Mouse (Mus musculus) E14TG2a.4 (cell line): Measurements from ENCODE around the gene Nek7.

Source experiments
- H3K27me3 ChIP-seq: 2 replicates; pipeline ENCODE4 v1.6.1; 2014; ENCODE audit warnings: low read length, control low read depth; ENCODE audit not compliant: insufficient read depth
- H3K36me3 ChIP-seq: 2 replicates; pipeline ENCODE4 v1.6.1; 2014; ENCODE audit warnings: low read length, control low read depth; ENCODE audit not compliant: insufficient read depth
- H3K4me1 ChIP-seq: replicated peaks from 2 replicates; pipeline ENCODE4 v1.6.1; 2014; ENCODE audit warnings: low read depth, low read length, control low read depth
- H3K4me3 ChIP-seq: replicated peaks from 2 replicates; pipeline ENCODE4 v1.5.1; 2014; ENCODE audit warnings: mild to moderate bottlenecking, low read length
- H3K9me3 ChIP-seq: 2 replicates; pipeline ENCODE4 v1.6.1; 2014; ENCODE audit warnings: low read length, control low read depth
- CTCF ChIP-seq: conservative IDR thresholded peaks from 2 replicates; pipeline ENCODE4 v1.5.1; 2014; ENCODE audit warnings: low read length
- NANOG ChIP-seq: IDR thresholded peaks from 2 replicates; pipeline ENCODE4 v1.6.1; 2014; ENCODE audit warnings: borderline replicate concordance, low read length, mixed read lengths
- POU5F1 ChIP-seq: IDR thresholded peaks from 2 replicates; pipeline ENCODE4 v1.6.1; 2014; ENCODE audit warnings: low read length, borderline replicate concordance

Gene Nek7

GRCm38 (mm10) chr1:138619996-138620461 is at the start of gene Nek7:
Gene Nek7 (minus strand): TSS chr1:138620141.
- Histone ChIP-seq H3K4me3 (peak within 1 kb of the TSS; percentile 92), H3K4me1 (peaks cover 29% of the 10 kb centered on the region), H3K36me3 (no peaks in the 10 kb centered on the region), H3K27me3 (no peaks in the 10 kb centered on the region), H3K9me3 (no peaks in the 10 kb centered on the region)
- no peak; the same call in none of the 2 replicates for TF ChIP-seq CTCF
- TF ChIP-seq POU5F1, result no peak
- no peak for TF ChIP-seq NANOG

DNA sequence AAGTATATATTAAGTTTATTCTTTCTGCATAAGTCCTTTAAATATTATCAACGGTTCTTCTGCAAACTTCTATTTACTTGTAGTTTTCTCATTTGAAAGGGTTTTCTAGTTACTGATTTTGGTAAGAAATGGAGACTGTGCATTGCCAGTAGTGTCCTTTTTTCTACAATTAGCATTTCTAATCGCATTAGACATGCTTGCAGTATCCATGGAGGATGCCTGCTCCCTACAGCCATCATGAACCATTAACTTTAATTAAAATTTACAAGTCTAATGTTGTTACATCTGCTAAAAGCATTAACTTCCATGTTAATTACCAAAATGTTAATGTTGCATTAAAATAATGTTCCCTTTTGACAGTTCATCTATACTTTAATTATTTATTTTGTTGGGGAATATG is 42.4 kb upstream of the Nek7 start:
- no peaks in the 10 kb centered on the region for H3K36me3 ChIP-seq
- no peaks in the 10 kb centered on the region for H3K9me3 ChIP-seq
- H3K4me1 ChIP-seq, result no peaks in the 10 kb centered on the region
- no peaks in the 10 kb centered on the region for H3K27me3 ChIP-seq
- TF ChIP-seq CTCF (no peak), NANOG (no peak), POU5F1 (no peak)
- no peak overlapping the region for H3K4me3 ChIP-seq

DNA sequence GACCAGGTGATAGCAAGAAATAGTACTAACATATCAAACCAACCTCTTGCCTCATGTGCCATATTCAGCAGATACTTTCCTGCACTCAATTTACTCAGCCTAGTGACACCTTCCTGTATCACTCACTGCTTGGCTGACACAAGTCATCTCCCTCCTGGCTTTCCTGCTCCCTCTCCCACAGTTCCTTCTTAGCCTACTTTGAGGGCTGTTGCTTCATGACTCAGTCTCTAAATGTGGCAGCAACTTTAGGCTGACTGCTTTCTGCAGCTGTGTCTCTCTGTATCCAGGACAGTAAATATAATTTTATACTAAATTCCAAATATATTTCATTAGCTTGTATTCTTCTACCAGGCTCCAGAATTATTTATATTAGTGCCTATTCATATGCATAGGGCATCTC is 34.3 kb upstream of the Nek7 start:
- Histone ChIP-seq H3K36me3 (no peaks in the 10 kb centered on the region), H3K4me3 (no peak overlapping the region), H3K27me3 (no peaks in the 10 kb centered on the region), H3K9me3 (peaks cover 11% of the 10 kb centered on the region), H3K4me1 (no peaks in the 10 kb centered on the region)
- TF ChIP-seq CTCF, result no peak
- no peak for TF ChIP-seq POU5F1
- no peak for TF ChIP-seq NANOG

DNA sequence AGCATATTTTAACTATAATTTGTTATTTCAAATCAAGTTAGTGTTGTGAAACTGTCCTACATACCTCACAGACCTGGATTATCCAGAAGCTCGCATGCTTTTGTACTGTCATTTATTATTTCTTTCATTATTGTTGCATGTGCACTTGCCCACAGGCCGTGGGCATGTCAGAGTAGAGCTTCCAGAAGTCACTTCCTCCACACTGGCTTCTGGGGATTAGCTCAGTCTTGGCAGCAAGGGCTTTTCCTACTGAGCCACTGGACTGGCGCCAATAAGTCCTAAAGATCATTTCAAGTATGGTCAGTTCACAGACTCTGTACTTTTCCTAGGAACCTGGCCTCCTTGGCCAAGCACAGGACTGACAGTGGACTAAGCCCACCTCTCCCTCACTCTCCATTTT is 25.1 kb upstream of the Nek7 start:
- H3K9me3 ChIP-seq, result no peaks in the 10 kb centered on the region
- TF ChIP-seq NANOG (no peak), POU5F1 (no peak), CTCF (no peak)
- no peaks in the 10 kb centered on the region for H3K27me3 ChIP-seq
- no peaks in the 10 kb centered on the region for H3K4me1 ChIP-seq
- no peaks in the 10 kb centered on the region for H3K36me3 ChIP-seq
- no peak overlapping the region for H3K4me3 ChIP-seq

- Histone ChIP-seq H3K4me3 (no peak overlapping the region), H3K9me3 (no peaks in the 10 kb centered on the region), H3K27me3 (no peaks in the 10 kb centered on the region), H3K4me1 (no peaks in the 10 kb centered on the region), H3K36me3 (no peaks in the 10 kb centered on the region)
- TF ChIP-seq POU5F1 (no peak), NANOG (no peak), CTCF (no peak)
Observed at GRCm38 (mm10) chr1:138643306-138643830, 23.4 kb upstream of the Nek7 start.

DNA sequence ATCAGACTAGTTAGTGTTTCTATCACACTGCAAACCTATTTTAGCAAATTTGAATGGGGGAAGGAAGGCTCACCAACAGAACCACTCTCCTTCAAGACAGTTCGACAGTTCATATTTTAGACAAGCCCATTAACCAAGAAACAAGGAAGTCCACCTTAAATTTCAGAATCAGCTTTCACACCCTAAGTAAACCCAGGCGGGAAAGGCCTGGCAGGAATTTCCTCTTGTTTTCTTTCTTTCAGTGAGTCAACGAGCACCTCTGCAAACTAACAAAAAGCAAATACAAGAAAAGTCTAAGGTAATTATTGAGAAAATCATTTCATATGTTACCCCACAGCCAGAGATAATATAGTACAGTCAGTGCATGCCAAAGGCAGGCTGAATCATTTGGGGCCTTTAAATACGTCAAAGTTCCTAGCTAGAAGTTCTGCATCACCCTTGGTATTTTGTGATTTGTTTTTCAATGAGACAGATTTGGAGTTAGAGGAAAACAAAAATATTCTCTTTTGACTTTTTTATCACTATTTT is 21.1 kb upstream of the Nek7 start:
- TF ChIP-seq CTCF, result no peak
- Histone ChIP-seq H3K36me3 (no peaks in the 10 kb centered on the region), H3K9me3 (no peaks in the 10 kb centered on the region), H3K4me1 (no peaks in the 10 kb centered on the region), H3K4me3 (no peak overlapping the region), H3K27me3 (no peaks in the 10 kb centered on the region)

- no peaks in the 10 kb centered on the region for H3K27me3 ChIP-seq
- H3K4me3 ChIP-seq, result no peak overlapping the region
- TF ChIP-seq POU5F1, result no peak
- no peak for TF ChIP-seq CTCF
- no peak for TF ChIP-seq NANOG
- H3K4me1 ChIP-seq, result no peaks in the 10 kb centered on the region
- H3K9me3 ChIP-seq, result no peaks in the 10 kb centered on the region
- H3K36me3 ChIP-seq, result no peaks in the 10 kb centered on the region
Observed at GRCm38 (mm10) chr1:138637850-138638249, 17.9 kb upstream of the Nek7 start.

DNA sequence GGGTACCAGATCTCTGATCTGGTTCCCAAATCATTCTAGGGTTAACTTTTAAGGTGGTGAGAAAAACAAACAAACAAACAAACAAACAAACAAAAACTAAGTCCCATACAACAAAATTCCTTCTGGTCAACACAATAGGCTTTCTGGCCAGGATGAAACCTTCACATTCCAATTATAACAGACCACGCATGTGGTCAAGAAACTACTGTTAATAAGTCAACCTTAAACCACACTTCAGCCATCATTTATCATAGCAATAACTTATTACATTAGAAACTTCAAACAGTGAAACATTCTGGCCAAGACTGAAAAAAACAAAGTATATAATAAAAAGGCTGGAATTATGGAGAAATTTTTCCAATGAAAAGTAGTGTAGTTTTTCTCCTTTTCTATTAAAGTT is 14.6 kb upstream of the Nek7 start:
- TF ChIP-seq CTCF (no peak), POU5F1 (no peak), NANOG (no peak)
- H3K4me1 ChIP-seq, result no peaks in the 10 kb centered on the region
- H3K27me3 ChIP-seq, result no peaks in the 10 kb centered on the region
- H3K36me3 ChIP-seq, result no peaks in the 10 kb centered on the region
- H3K9me3 ChIP-seq, result no peaks in the 10 kb centered on the region
- H3K4me3 ChIP-seq, result no peak overlapping the region

DNA sequence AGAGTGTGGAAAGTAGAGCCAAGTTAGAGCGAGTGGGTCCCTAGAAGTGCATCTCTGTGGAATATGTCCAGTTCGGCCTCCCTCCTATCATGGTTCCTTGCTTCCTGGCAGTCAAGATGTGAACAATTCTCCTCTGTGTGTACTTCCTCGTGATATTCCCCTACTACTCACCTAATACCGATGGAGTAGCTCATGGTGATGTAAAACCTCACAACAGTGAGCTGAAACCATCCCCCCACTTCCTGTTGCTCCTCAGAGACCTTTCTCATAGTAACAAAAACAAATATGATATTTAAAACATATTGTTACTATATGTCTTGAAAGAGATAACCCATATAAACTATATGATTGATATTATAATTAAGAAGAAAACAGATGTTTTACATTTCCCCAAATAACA is 9.0 kb upstream of the Nek7 start:
- Histone ChIP-seq H3K36me3 (no peaks in the 10 kb centered on the region), H3K4me1 (no peaks in the 10 kb centered on the region), H3K4me3 (no peak overlapping the region), H3K27me3 (0 out of 2 replicates have a peak, but pooled peaks cover 3% of the 10 kb centered on the region), H3K9me3 (no peaks in the 10 kb centered on the region)
- TF ChIP-seq CTCF, result no peak
- TF ChIP-seq NANOG, result no peak
- TF ChIP-seq POU5F1, result no peak
